Mouse (Mus musculus): ENCODE data around the gene Gm18596.
"Not testable (repeated sequence)": the region's sequence is repeated elsewhere in the genome, so short reads cannot be mapped to it uniquely, and the experiment has no call there.

DNA sequence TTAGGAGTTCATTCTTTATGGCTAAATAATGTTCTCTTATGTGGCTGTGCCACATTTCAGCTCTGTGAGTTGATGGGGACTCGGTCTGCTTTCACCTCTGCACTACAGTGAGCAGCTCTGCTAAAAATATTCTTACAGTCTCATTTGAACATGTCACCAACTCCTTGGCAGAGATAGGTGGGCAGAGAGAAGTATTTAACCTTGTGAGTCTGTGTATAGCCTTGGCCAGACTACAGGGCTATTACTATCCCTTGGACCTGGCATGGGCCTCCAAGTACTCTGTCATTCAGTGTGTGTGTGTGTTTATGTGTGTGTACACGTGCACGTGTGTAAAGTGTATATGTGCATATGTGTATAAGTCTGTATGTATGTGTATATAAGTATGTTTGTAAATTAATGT, 41.0 kb upstream of the Gm18596 start:
- TF ChIP-seq CTCF (IDR thresholded peaks at IDR 0.05; ENCODE audit: extremely low read depth, insufficient read depth, insufficient read length, insufficient replicate concordance); POLR2A (IDR thresholded peaks at IDR 0.05; ENCODE audit: low read depth, low read length): not testable (repeated sequence)

Data from spleen, adult 2 months (tissue).